Mouse (Mus musculus) stomach, postnatal 0 days (tissue): ENCODE measurements around the gene Grm1.

Experiments
- CTCF ChIP-seq: IDR thresholded peaks from 2 replicates; pipeline ENCODE4 v1.5.1; 2016; ENCODE audit warnings: antibody characterized with exemption, low read depth, mild to moderate bottlenecking, moderate library complexity
- EP300 ChIP-seq: optimal IDR thresholded peaks from 2 replicates; pipeline ENCODE3; 2016; ENCODE audit warnings: antibody characterized with exemption

GRCm38 (mm10) chr10:10681048-10681447 is 401.1 kb downstream of the Grm1 start, which contains the start of gene Gm10944:
- TF ChIP-seq CTCF (no peak), EP300 (no peak)
